Mouse (Mus musculus): ENCODE measurements at regions not wholly inside any gene's neighbourhood (a gene's known extent, or its start where the extent isn't known, plus 50 kb on each side); places are given as distances from the start of the nearest gene placed in this dataset.

- no peak for TF ChIP-seq POLR2AphosphoS5 (IDR thresholded peaks at IDR 0.05; ENCODE audit: insufficient replicate concordance, low read depth, low read length)
- no peak for TF ChIP-seq CTCF (IDR thresholded peaks at IDR 0.05; ENCODE audit: low read depth, low read length)
- no peak for TF ChIP-seq GATA1 (IDR thresholded peaks at IDR 0.05; ENCODE audit: borderline replicate concordance, low read length)
- TF ChIP-seq TAL1 (conservative IDR thresholded peaks at IDR 0.05; ENCODE audit: low read depth, low read length), result no peak
- no peak for TF ChIP-seq GATA2 (IDR thresholded peaks at IDR 0.05; ENCODE audit: borderline replicate concordance, low read depth, low read length)
Measured at GRCm38 (mm10) chr6:73377884-73378283, 91.6 kb downstream of the 4931417E11Rik start.

Measured in G1E (cell line).